Mouse (Mus musculus): ENCODE measurements around the gene Arf5. TPM values are rescaled to one million over a fixed set of nuclear protein-coding genes. Genes with fewer than 3 reads are reported as not detected.

Arf5 gene
- polyA plus RNA-seq (2015; fragmentation: Nextera tagmentation; extraction: Ambion mirVana) = 419 and 430 TPM in 2 replicates

DNA sequence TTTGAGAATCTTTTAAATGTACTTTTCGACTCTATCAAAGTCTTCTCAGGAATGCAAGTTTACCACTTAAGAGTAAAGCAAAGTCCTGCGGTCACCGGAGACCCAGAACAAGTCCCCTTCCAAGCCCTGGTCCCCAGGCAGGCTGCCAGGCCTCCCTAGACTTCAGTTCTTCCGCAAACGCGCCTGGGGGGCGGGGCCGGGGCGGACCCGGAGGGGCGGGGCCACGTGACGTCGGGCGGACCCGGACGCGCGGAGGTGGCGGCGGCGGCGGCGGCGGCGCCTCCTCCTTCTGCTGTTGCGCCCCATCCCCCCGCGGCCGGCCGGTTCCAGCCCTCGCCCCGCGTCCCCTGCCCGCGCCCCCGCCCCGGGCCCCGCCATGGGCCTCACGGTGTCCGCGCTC lies at the start of gene Arf5:
Arf5 (plus strand) TSS at position 248 of the 400 bp plus-strand sequence.
- Histone ChIP-seq H3K4me3 (replicated peaks) (peak within 1 kb of the TSS; percentile 69), H3K9ac (peak within 1 kb of the TSS; percentile 77), H3K27ac (replicated peaks) (peak within 1 kb of the TSS; percentile 85), H3K9me3 (replicated peaks) (no peaks in the 10 kb centered on the region), H3K27me3 (no peaks in the 10 kb centered on the region), H3K4me2 (replicated peaks) (peak within 1 kb of the TSS; percentile 88), H3K36me3 (peaks cover 39% of the 10 kb centered on the region), H3K4me1 (peaks cover 44% of the 10 kb centered on the region)
- under 1% methylated on average over 31 of the region's 42 CpGs for WGBS
- ATAC-seq (ENCODE audit: insufficient number of reproducible peaks, low FRiP score, low TSS enrichment, low read depth) = peak; percentile 81

DNA sequence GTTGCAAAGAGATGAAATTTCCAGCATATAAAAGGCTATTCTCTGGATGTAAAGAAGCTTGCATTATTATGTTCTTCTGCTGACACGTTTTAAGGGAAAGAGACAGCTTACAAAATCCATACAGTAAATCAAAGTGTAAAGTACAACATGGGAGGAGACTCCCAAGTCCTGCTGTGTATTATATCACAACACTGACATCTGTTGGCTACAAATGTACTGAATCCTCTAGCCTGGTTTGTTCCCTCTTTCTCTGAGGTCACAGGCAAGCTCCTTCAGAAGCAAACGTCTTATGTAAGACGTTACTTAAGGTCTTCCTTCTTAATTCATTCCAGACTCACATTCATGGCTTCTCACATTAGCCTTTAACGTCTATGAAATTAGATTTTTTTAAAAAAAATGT lies 41.4 kb upstream of the Arf5 start:
- H3K36me3 ChIP-seq = no peaks in the 10 kb centered on the region
- 20% methylated on average over 4 of the region's 4 CpGs for whole genome bisulfite sequencing
- H3K27ac ChIP-seq (replicated peaks) = no peak overlapping the region

DNA sequence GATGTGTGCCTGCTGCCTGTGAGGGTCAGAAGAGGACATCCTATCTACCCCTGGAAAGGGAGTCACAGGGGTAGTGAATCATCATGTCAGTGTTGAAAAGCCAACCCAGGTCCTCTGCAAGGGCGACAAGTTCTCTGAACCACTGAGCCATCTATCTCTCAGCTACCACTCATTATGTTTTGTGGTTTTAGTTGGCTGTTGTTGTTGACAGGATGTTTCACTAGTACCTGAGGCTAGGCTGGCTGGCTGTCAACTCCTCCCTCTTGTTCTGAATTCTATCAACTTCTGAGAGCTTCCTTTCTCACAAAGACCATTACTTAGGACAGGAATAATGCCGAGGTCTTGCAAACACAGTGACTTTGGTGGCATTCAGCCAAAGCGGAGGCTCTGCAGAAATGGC lies 38.2 kb upstream of the Arf5 start:
- no peak overlapping the region for H3K27ac ChIP-seq (replicated peaks)
- WGBS = 68% methylated on average over 3 of the region's 3 CpGs
- no peak overlapping the region for H3K4me2 ChIP-seq (replicated peaks)
- no peak for ATAC-seq (ENCODE audit: insufficient number of reproducible peaks, low FRiP score, low TSS enrichment, low read depth)
- no peaks in the 10 kb centered on the region for H3K36me3 ChIP-seq
- no peak overlapping the region for H3K9ac ChIP-seq
- no peaks in the 10 kb centered on the region for H3K4me1 ChIP-seq
- H3K4me3 ChIP-seq (replicated peaks) = no peak overlapping the region
- no peaks in the 10 kb centered on the region for H3K9me3 ChIP-seq (replicated peaks)
- H3K27me3 ChIP-seq = no peaks in the 10 kb centered on the region

More for the DNA sequence above, 41.4 kb upstream of the Arf5 start:
- Histone ChIP-seq H3K9ac (no peak overlapping the region), H3K27me3 (no peaks in the 10 kb centered on the region), H3K4me3 (replicated peaks) (no peak overlapping the region), H3K4me1 (no peaks in the 10 kb centered on the region), H3K4me2 (replicated peaks) (no peak overlapping the region), H3K9me3 (replicated peaks) (no peaks in the 10 kb centered on the region)
- no peak for ATAC-seq (ENCODE audit: insufficient number of reproducible peaks, low FRiP score, low TSS enrichment, low read depth)

DNA sequence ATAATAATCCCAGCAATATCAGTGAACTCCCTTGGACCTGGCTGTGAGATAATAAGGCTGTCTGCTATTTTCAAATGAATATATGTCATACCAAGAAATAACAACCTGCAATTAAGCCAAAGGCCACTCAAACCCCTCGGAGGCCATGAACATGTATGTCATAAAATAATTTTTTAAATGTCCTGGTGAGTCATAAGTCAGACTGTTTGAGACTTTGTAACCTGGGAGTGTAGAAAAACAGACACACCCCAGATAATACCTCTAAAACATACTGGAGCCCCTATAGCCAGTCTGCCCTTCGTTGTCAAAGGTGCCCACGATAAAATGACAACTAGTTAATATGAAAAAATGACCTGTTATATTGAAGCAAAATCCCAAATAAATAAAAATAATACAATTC lies 34.3 kb upstream of the Arf5 start:
- H3K27ac ChIP-seq (replicated peaks) = no peak overlapping the region
- no peak overlapping the region for H3K4me3 ChIP-seq (replicated peaks)
- H3K9me3 ChIP-seq (replicated peaks) = no peaks in the 10 kb centered on the region
- no peak overlapping the region for H3K9ac ChIP-seq
- H3K27me3 ChIP-seq = no peaks in the 10 kb centered on the region; the same call in 1 of the 2 replicates
- no peaks in the 10 kb centered on the region for H3K4me1 ChIP-seq
- no peak overlapping the region for H3K4me2 ChIP-seq (replicated peaks)
- no peaks in the 10 kb centered on the region for H3K36me3 ChIP-seq
- WGBS = 83% methylated on average over 3 of the region's 3 CpGs
- ATAC-seq (ENCODE audit: insufficient number of reproducible peaks, low FRiP score, low TSS enrichment, low read depth) = no peak

- peaks cover 6% of the 10 kb centered on the region; the same call in 1 of the 2 replicates for H3K4me1 ChIP-seq
- no peak overlapping the region for H3K27ac ChIP-seq (replicated peaks)
- peak overlapping the region; percentile 89; the same call in 1 of the 2 replicates for H3K4me2 ChIP-seq (replicated peaks)
- no peak for ATAC-seq (ENCODE audit: insufficient number of reproducible peaks, low FRiP score, low TSS enrichment, low read depth)
- H3K36me3 ChIP-seq = no peaks in the 10 kb centered on the region
- peaks cover 3% of the 10 kb centered on the region; the same call in 1 of the 2 replicates for H3K9me3 ChIP-seq (replicated peaks)
- H3K9ac ChIP-seq = no peak overlapping the region
- H3K4me3 ChIP-seq (replicated peaks) = peak overlapping the region; percentile 45; the same call in 1 of the 2 replicates
- 29% methylated on average over 15 of the region's 15 CpGs for WGBS
- H3K27me3 ChIP-seq = peaks cover 25% of the 10 kb centered on the region
Measured at GRCm38 (mm10) chr6:28396051-28396852, 27.1 kb upstream of the Arf5 start.

DNA sequence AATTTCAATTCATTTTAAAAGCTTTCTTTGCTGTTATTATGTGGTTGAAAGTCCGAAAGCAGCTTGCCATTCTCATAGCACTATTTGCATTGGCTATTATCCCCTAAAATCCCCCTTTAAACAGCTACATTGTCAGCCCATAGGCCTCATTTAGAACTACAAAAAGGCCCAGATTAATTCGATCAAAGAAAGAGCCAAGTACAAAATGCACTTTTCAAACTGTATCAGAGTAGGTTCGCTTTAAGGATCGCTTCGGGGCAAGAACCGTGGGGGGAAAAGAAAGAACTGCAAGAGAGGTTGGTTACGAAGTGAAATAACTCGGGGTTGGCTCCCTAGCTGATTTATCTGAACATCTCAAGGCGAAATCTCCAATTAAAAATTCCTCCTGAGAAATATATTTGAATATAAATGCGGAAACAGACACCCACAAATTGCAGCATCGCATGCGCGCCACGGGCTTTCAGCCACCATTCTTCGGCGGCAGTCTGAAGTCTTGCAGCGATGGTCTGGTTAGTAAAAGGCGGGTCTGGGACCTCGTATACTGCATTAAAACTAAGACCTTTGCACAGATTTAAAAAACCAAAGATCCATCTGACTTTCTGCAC lies 26.4 kb upstream of the Arf5 start:
- no peak for ATAC-seq (ENCODE audit: insufficient number of reproducible peaks, low FRiP score, low TSS enrichment, low read depth)
- Histone ChIP-seq H3K9ac (no peak overlapping the region), H3K4me2 (replicated peaks) (peak overlapping the region; percentile 89), H3K36me3 (no peaks in the 10 kb centered on the region), H3K4me3 (replicated peaks) (peak overlapping the region; percentile 45), H3K27me3 (peaks cover 25% of the 10 kb centered on the region), H3K9me3 (replicated peaks) (peaks cover 3% of the 10 kb centered on the region; the same call in 1 of the 2 replicates), H3K4me1 (peaks cover 6% of the 10 kb centered on the region; the same call in 1 of the 2 replicates), H3K27ac (replicated peaks) (no peak overlapping the region)
- WGBS = 2% methylated on average over 19 of the region's 19 CpGs

GRCm38 (mm10) chr6:28397681-28398203 lies 25.6 kb upstream of the Arf5 start, which contains the start of gene Zfp800:
Zfp800 (minus strand) TSS chr6:28398005.
- under 1% methylated on average over 33 of the region's 33 CpGs for WGBS
- Histone ChIP-seq H3K36me3 (no peaks in the 10 kb centered on the region), H3K27ac (replicated peaks) (no peak within 1 kb of the TSS), H3K4me3 (replicated peaks) (peak within 1 kb of the TSS; percentile 45), H3K4me2 (replicated peaks) (peak within 1 kb of the TSS; percentile 89), H3K27me3 (peaks cover 25% of the 10 kb centered on the region), H3K9ac (peak within 1 kb of the TSS; percentile 12), H3K4me1 (peaks cover 6% of the 10 kb centered on the region; the same call in 1 of the 2 replicates), H3K9me3 (replicated peaks) (peaks cover 3% of the 10 kb centered on the region; the same call in 1 of the 2 replicates)
- no peak for ATAC-seq (ENCODE audit: insufficient number of reproducible peaks, low FRiP score, low TSS enrichment, low read depth)

DNA sequence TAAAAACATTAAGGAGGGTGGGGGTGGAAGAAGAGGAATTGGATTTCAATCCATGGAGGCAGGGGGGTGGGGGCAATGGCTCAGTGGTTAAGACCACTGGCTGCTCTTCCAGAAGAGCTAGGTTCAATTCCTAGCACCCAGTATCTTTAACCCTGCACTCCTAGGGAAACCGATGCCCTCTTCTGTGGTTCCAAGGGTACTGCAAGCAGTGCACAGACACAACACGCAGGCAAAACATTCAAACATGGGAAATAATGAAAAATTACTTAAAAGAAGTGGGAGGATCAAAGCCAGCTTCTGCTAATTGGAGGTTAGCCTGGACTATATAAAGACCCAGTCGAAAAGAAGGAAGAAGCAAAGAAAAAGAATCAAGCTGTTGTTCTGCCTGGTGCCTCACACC lies 24.6 kb upstream of the Arf5 start:
- H3K36me3 ChIP-seq = no peaks in the 10 kb centered on the region
- peaks cover 25% of the 10 kb centered on the region for H3K27me3 ChIP-seq
- no peak overlapping the region for H3K4me2 ChIP-seq (replicated peaks)
- H3K9me3 ChIP-seq (replicated peaks) = peaks cover 3% of the 10 kb centered on the region; the same call in 1 of the 2 replicates
- no peak for ATAC-seq (ENCODE audit: insufficient number of reproducible peaks, low FRiP score, low TSS enrichment, low read depth)
- 90% methylated on average over 3 of the region's 3 CpGs for WGBS
- no peak overlapping the region for H3K9ac ChIP-seq
- no peak overlapping the region for H3K27ac ChIP-seq (replicated peaks)
- peaks cover 6% of the 10 kb centered on the region; the same call in 1 of the 2 replicates for H3K4me1 ChIP-seq
- no peak overlapping the region for H3K4me3 ChIP-seq (replicated peaks)

DNA sequence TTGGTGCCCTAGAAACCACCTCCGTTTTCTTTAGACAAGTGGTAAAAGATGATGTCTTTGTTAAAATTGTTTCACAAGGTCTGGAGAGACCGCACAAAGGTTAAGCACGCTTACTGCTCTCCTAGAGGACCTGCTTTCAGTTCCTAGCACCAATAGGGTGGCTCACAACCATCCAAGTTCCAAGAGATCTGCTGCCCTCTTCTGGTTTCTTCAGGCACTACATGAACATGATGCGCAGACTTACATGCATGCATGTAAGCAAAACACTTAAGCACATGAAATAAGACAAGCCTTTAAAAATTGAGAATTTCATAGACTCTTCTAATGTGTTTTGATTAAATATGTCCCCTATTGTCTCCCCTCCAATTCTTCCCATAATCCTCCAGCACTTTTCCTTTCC lies 23.6 kb upstream of the Arf5 start:
- 89% methylated on average over 4 of the region's 4 CpGs for WGBS
- peaks cover 25% of the 10 kb centered on the region for H3K27me3 ChIP-seq
- peaks cover 6% of the 10 kb centered on the region; the same call in 1 of the 2 replicates for H3K4me1 ChIP-seq
- no peak for ATAC-seq (ENCODE audit: insufficient number of reproducible peaks, low FRiP score, low TSS enrichment, low read depth)
- no peak overlapping the region for H3K27ac ChIP-seq (replicated peaks)
- no peak overlapping the region for H3K4me3 ChIP-seq (replicated peaks)
- H3K9ac ChIP-seq = no peak overlapping the region
- peaks cover 3% of the 10 kb centered on the region; the same call in 1 of the 2 replicates for H3K9me3 ChIP-seq (replicated peaks)
- no peak overlapping the region for H3K4me2 ChIP-seq (replicated peaks)
- H3K36me3 ChIP-seq = no peaks in the 10 kb centered on the region

DNA sequence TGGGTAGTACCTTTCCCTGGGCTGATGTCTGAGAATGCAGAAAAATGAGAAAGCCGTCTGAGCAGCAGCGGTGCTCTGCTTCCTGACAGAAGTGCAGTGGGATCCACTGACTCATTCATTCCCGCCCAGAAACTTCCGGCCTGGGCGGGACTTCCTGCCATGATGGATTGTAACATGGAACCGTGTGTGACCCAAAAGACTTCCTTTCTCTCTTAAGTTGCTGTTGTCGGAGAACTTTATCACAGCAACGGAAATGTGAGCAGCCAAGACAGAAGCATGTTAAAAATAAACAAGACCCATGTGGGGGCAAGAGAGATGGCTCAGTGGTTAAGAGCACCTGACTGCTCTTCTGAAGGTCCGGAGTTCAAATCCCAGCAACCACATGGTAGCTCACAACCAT lies 13.3 kb upstream of the Arf5 start:
- no peaks in the 10 kb centered on the region for H3K9me3 ChIP-seq (replicated peaks)
- H3K4me1 ChIP-seq = no peaks in the 10 kb centered on the region
- no peak overlapping the region for H3K4me2 ChIP-seq (replicated peaks)
- H3K27ac ChIP-seq (replicated peaks) = no peak overlapping the region
- 80% methylated on average over 9 of the region's 9 CpGs for WGBS
- ATAC-seq (ENCODE audit: insufficient number of reproducible peaks, low FRiP score, low TSS enrichment, low read depth) = no peak
- 0 out of 2 replicates have a peak, but pooled peaks cover under 1% of the 10 kb centered on the region for H3K36me3 ChIP-seq
- H3K27me3 ChIP-seq = no peaks in the 10 kb centered on the region
- no peak overlapping the region for H3K4me3 ChIP-seq (replicated peaks)
- no peak overlapping the region for H3K9ac ChIP-seq

- H3K27ac ChIP-seq (replicated peaks) = no peak overlapping the region
- H3K27me3 ChIP-seq = no peaks in the 10 kb centered on the region
- 0 out of 2 replicates have a peak, but pooled peaks have one; percentile 19 for ATAC-seq (ENCODE audit: insufficient number of reproducible peaks, low FRiP score, low TSS enrichment, low read depth)
- WGBS = 62% methylated on average over 2 of the region's 2 CpGs
- no peaks in the 10 kb centered on the region for H3K9me3 ChIP-seq (replicated peaks)
- no peaks in the 10 kb centered on the region for H3K4me1 ChIP-seq
- peaks cover 9% of the 10 kb centered on the region for H3K36me3 ChIP-seq
- no peak overlapping the region for H3K4me3 ChIP-seq (replicated peaks)
- H3K4me2 ChIP-seq (replicated peaks) = no peak overlapping the region
- H3K9ac ChIP-seq = no peak overlapping the region
Measured at GRCm38 (mm10) chr6:28411236-28411635, 12.1 kb upstream of the Arf5 start.

All from embryonic facial prominence, embryonic 15.5 days (tissue).